Mouse (Mus musculus): ENCODE data around the gene Qrich1.

GRCm38 (mm10) chr9:108491286-108491580 lies 25.4 kb upstream of the Qrich1 start:
- TF ChIP-seq CTCF (IDR thresholded peaks at IDR 0.05; ENCODE audit: low read depth) (no peak), EP300 (IDR thresholded peaks at IDR 0.05; ENCODE audit: low read depth) (no peak)
